Mouse (Mus musculus) megakaryocyte, embryonic 14.5 days (primary cell): ENCODE results near the gene Ceacam9. TPM values are rescaled to one million over a fixed set of nuclear protein-coding genes. Genes with fewer than 3 reads are reported as not detected.

Experiments
- H3K27me3 ChIP-seq: replicated peaks from 2 replicates; pipeline ENCODE3; 2012; ENCODE audit warnings: inconsistent platforms
- H3K36me3 ChIP-seq: replicated peaks from 2 replicates; pipeline ENCODE3; 2012; ENCODE audit warnings: low read length, inconsistent platforms, mixed read lengths
- H3K4me1 ChIP-seq: 2 replicates; pipeline ENCODE4 v1.6.1; 2012; ENCODE audit warnings: inconsistent platforms
- H3K4me3 ChIP-seq: replicated peaks from 2 replicates; pipeline ENCODE3; 2012; ENCODE audit warnings: moderate library complexity, mild to moderate bottlenecking, inconsistent platforms
- H3K9me3 ChIP-seq: 2 replicates; pipeline ENCODE4 v1.6.1; 2012; ENCODE audit warnings: inconsistent platforms
- FLI1 ChIP-seq: IDR thresholded peaks from 2 replicates; pipeline ENCODE4 v1.6.1; 2012; ENCODE audit warnings: low read length, inconsistent platforms, mixed read lengths
- GATA1 ChIP-seq: IDR thresholded peaks from 3 replicates; pipeline ENCODE4 v1.6.1; 2012; ENCODE audit warnings: mixed read lengths, low read length, inconsistent platforms, borderline replicate concordance
- polyA plus RNA-seq: library from polyadenylated mRNA; stranded (reverse); fragments of >175 nt; gene quantifications from 2 replicates; pipeline ENCODE4 v1.2.3, GENCODE M21; 2012; ENCODE audit warnings: low replicate concordance; ENCODE audit not compliant: insufficient read depth

Gene Ceacam9
- polyA plus RNA-seq, 1 experiment = not detected

- no peaks in the 10 kb centered on the region for H3K9me3 ChIP-seq
- no peaks in the 10 kb centered on the region for H3K27me3 ChIP-seq
- peak overlapping the region; percentile 97 for H3K4me3 ChIP-seq
- peaks cover 40% of the 10 kb centered on the region for H3K36me3 ChIP-seq
- H3K4me1 ChIP-seq = peaks cover 61% of the 10 kb centered on the region
- TF ChIP-seq GATA1 (no peak), FLI1 (no peak)
Observed at GRCm38 (mm10) chr7:16739056-16739604, 17.4 kb downstream of the Ceacam9 start.

- Histone ChIP-seq H3K4me1 (peaks cover 70% of the 10 kb centered on the region), H3K4me3 (peak overlapping the region; percentile 64), H3K36me3 (peaks cover 97% of the 10 kb centered on the region), H3K9me3 (no peaks in the 10 kb centered on the region), H3K27me3 (no peaks in the 10 kb centered on the region)
- no peak for TF ChIP-seq FLI1
- TF ChIP-seq GATA1 = no peak
Observed at GRCm38 (mm10) chr7:16745373-16745772, 23.6 kb downstream of the Ceacam9 start.

GRCm38 (mm10) chr7:16746093-16746492 is 24.4 kb downstream of the Ceacam9 start:
- Histone ChIP-seq H3K9me3 (no peaks in the 10 kb centered on the region), H3K27me3 (no peaks in the 10 kb centered on the region), H3K36me3 (peaks cover 96% of the 10 kb centered on the region), H3K4me1 (peaks cover 63% of the 10 kb centered on the region), H3K4me3 (no peak overlapping the region)
- no peak for TF ChIP-seq GATA1
- TF ChIP-seq FLI1 = no peak

- Histone ChIP-seq H3K4me1 (peaks cover 53% of the 10 kb centered on the region), H3K4me3 (no peak overlapping the region), H3K36me3 (peaks cover 82% of the 10 kb centered on the region), H3K27me3 (no peaks in the 10 kb centered on the region), H3K9me3 (no peaks in the 10 kb centered on the region)
- no peak for TF ChIP-seq GATA1
- no peak for TF ChIP-seq FLI1
Observed at GRCm38 (mm10) chr7:16747656-16748055, 25.9 kb downstream of the Ceacam9 start.

- Histone ChIP-seq H3K9me3 (no peaks in the 10 kb centered on the region), H3K36me3 (peaks cover 39% of the 10 kb centered on the region), H3K27me3 (peaks cover 10% of the 10 kb centered on the region), H3K4me1 (peaks cover 22% of the 10 kb centered on the region), H3K4me3 (no peak overlapping the region)
- TF ChIP-seq FLI1 = no peak
- no peak for TF ChIP-seq GATA1
Observed at GRCm38 (mm10) chr7:16752016-16752415, 30.3 kb downstream of the Ceacam9 start.

GRCm38 (mm10) chr7:16755362-16756017 is 33.8 kb downstream of the Ceacam9 start:
- H3K4me1 ChIP-seq = peaks cover 22% of the 10 kb centered on the region
- H3K27me3 ChIP-seq = peaks cover 21% of the 10 kb centered on the region

GRCm38 (mm10) chr7:16758872-16759574 is 37.3 kb downstream of the Ceacam9 start:
- Histone ChIP-seq H3K4me1 (peaks cover 22% of the 10 kb centered on the region), H3K36me3 (no peaks in the 10 kb centered on the region), H3K4me3 (no peak overlapping the region), H3K9me3 (peaks cover 7% of the 10 kb centered on the region), H3K27me3 (peaks cover 34% of the 10 kb centered on the region)
- TF ChIP-seq FLI1 (no peak), GATA1 (no peak)

More at GRCm38 (mm10) chr7:16755362-16756017, 33.8 kb downstream of the Ceacam9 start:
- peaks cover 7% of the 10 kb centered on the region for H3K36me3 ChIP-seq
- no peak overlapping the region for H3K4me3 ChIP-seq
- H3K9me3 ChIP-seq = no peaks in the 10 kb centered on the region
- no peak for TF ChIP-seq GATA1
- no peak for TF ChIP-seq FLI1

GRCm38 (mm10) chr7:16760292-16760691 is 38.6 kb downstream of the Ceacam9 start:
- H3K27me3 ChIP-seq = peaks cover 33% of the 10 kb centered on the region
- no peak overlapping the region for H3K4me3 ChIP-seq
- peaks cover 7% of the 10 kb centered on the region for H3K9me3 ChIP-seq
- TF ChIP-seq FLI1 (no peak), GATA1 (no peak)
- H3K36me3 ChIP-seq = no peaks in the 10 kb centered on the region
- peaks cover 22% of the 10 kb centered on the region for H3K4me1 ChIP-seq

GRCm38 (mm10) chr7:16761005-16761481 is 39.3 kb downstream of the Ceacam9 start:
- H3K4me3 ChIP-seq = no peak overlapping the region
- no peaks in the 10 kb centered on the region for H3K36me3 ChIP-seq
- peaks cover 26% of the 10 kb centered on the region for H3K27me3 ChIP-seq
- peaks cover 7% of the 10 kb centered on the region for H3K9me3 ChIP-seq
- TF ChIP-seq GATA1 (no peak), FLI1 (no peak)
- H3K4me1 ChIP-seq = peaks cover 15% of the 10 kb centered on the region

GRCm38 (mm10) chr7:16761630-16762029 is 39.9 kb downstream of the Ceacam9 start:
- peaks cover 7% of the 10 kb centered on the region for H3K9me3 ChIP-seq
- H3K36me3 ChIP-seq = no peaks in the 10 kb centered on the region
- peaks cover 26% of the 10 kb centered on the region for H3K27me3 ChIP-seq
- H3K4me1 ChIP-seq = peaks cover 20% of the 10 kb centered on the region
- TF ChIP-seq GATA1 = no peak
- no peak for TF ChIP-seq FLI1
- H3K4me3 ChIP-seq = no peak overlapping the region
